Mouse (Mus musculus) midbrain, postnatal 0 days (tissue): ENCODE measurements at regions not wholly inside any gene's neighbourhood (a gene's known extent, or its start where the extent isn't known, plus 50 kb on each side); places are given as distances from the start of the nearest gene placed in this dataset.

ENCODE experiments used
- ATAC-seq: fragments of 200-750 bp; cut with Nextera tagmentation; 2 replicates; pipeline ENCODE4 v1.8.0; 2017; ENCODE audit warnings: moderate number of reproducible peaks, mild to moderate bottlenecking, moderate TSS enrichment, moderate library complexity; ENCODE audit not compliant: low FRiP score
- DNase-seq: peaks from one replicate; pipeline ENCODE4 v3.0.0-alpha.2; 2015; ENCODE audit warnings: low spot score
- H3K27ac ChIP-seq: fragments of 300-500 bp; sonication (generic); 2 replicates; pipeline ENCODE4 v1.5.1; 2014; ENCODE audit warnings: low read depth, mild to moderate bottlenecking, low read length, mixed read lengths
- H3K27me3 ChIP-seq: fragments of 300-500 bp; sonication (generic); 2 replicates; pipeline ENCODE4 v1.6.1; 2014; ENCODE audit warnings: low read length, control low read depth, mixed read lengths; ENCODE audit not compliant: insufficient read depth
- H3K36me3 ChIP-seq: fragments of 300-500 bp; sonication (generic); 2 replicates; pipeline ENCODE4 v1.6.1; 2014; ENCODE audit warnings: low read length, control low read depth, mixed read lengths; ENCODE audit not compliant: insufficient read depth
- H3K4me1 ChIP-seq: fragments of 300-500 bp; sonication (generic); 2 replicates; pipeline ENCODE4 v1.6.1; 2014; ENCODE audit warnings: mild to moderate bottlenecking, control low read depth, antibody characterized with exemption, low read length, mixed read lengths; ENCODE audit not compliant: insufficient read depth
- H3K4me2 ChIP-seq: fragments of 300-500 bp; sonication (generic); 2 replicates; pipeline ENCODE4 v1.6.1; 2014; ENCODE audit warnings: low read depth, mild to moderate bottlenecking, low read length, mixed read lengths; ENCODE audit not compliant: poor library complexity, severe bottlenecking
- H3K4me3 ChIP-seq: fragments of 300-500 bp; sonication (generic); 2 replicates; pipeline ENCODE4 v1.5.1; 2014; ENCODE audit warnings: low read depth, mild to moderate bottlenecking, low read length, moderate library complexity
- H3K9ac ChIP-seq: fragments of 300-500 bp; sonication (generic); replicated peaks from 2 replicates; pipeline ENCODE4 v1.6.1; 2014; ENCODE audit warnings: mild to moderate bottlenecking, low read length, moderate library complexity, mixed read lengths; ENCODE audit not compliant: poor library complexity, severe bottlenecking
- H3K9me3 ChIP-seq: fragments of 300-500 bp; sonication (generic); 2 replicates; pipeline ENCODE4 v1.6.1; 2016; ENCODE audit warnings: low read length, control low read depth
- CTCF ChIP-seq: IDR thresholded peaks from 2 replicates; pipeline ENCODE4 v1.5.1; 2016; ENCODE audit warnings: antibody characterized with exemption, mild to moderate bottlenecking
- WGBS: fragments of 180-500 bp; shearing (Covaris S2); extraction: QIAGEN DNeasy Blood & Tissue Kit; methylation state at CpG from one replicate; pipeline ENCODE4 v1.1.7; 2014; 5-methylcytosine and 5-hydroxymethylcytosine counted together

- Histone ChIP-seq H3K4me2 (no peak overlapping the region), H3K4me1 (no peaks in the 10 kb centered on the region), H3K27ac (no peak overlapping the region), H3K27me3 (no peaks in the 10 kb centered on the region), H3K9ac (no peak overlapping the region), H3K9me3 (no peaks in the 10 kb centered on the region), H3K4me3 (no peak overlapping the region), H3K36me3 (no peaks in the 10 kb centered on the region)
- DNase-seq, result no peak
- ATAC-seq, result no peak
- WGBS, result 24% methylated on average over 2 of the region's 2 CpGs
- TF ChIP-seq CTCF, result no peak
Measured at GRCm38 (mm10) chr7:71541467-71541866, 190.2 kb upstream of the Gm10295 start.

- H3K27me3 ChIP-seq, result no peaks in the 10 kb centered on the region
- no peak overlapping the region for H3K4me2 ChIP-seq
- no peak overlapping the region for H3K9ac ChIP-seq
- WGBS, result 55% methylated on average over 5 of the region's 5 CpGs
- no peak for TF ChIP-seq CTCF
- no peak overlapping the region for H3K4me3 ChIP-seq
- H3K4me1 ChIP-seq, result no peaks in the 10 kb centered on the region
- no peak for ATAC-seq
- peak; percentile 54 for DNase-seq
- no peaks in the 10 kb centered on the region for H3K9me3 ChIP-seq
- H3K27ac ChIP-seq, result no peak overlapping the region
- H3K36me3 ChIP-seq, result no peaks in the 10 kb centered on the region
Measured at GRCm38 (mm10) chr7:71533109-71533508, 181.8 kb upstream of the Gm10295 start.

- Histone ChIP-seq H3K36me3 (no peaks in the 10 kb centered on the region), H3K9me3 (no peaks in the 10 kb centered on the region), H3K4me3 (no peak overlapping the region), H3K27ac (no peak overlapping the region), H3K27me3 (no peaks in the 10 kb centered on the region), H3K4me1 (no peaks in the 10 kb centered on the region), H3K9ac (no peak overlapping the region), H3K4me2 (no peak overlapping the region)
- ATAC-seq (no peak), DNase-seq (no peak)
- 64% methylated on average over 6 of the region's 6 CpGs for WGBS
- TF ChIP-seq CTCF, result no peak
Measured at GRCm38 (mm10) chr7:71531496-71531895, 180.2 kb upstream of the Gm10295 start.

GRCm38 (mm10) chr7:71530922-71531321 is 179.6 kb upstream of the Gm10295 start:
- Histone ChIP-seq H3K27ac (no peak overlapping the region), H3K36me3 (no peaks in the 10 kb centered on the region), H3K4me2 (no peak overlapping the region), H3K9me3 (no peaks in the 10 kb centered on the region), H3K27me3 (no peaks in the 10 kb centered on the region), H3K4me3 (no peak overlapping the region), H3K9ac (no peak overlapping the region), H3K4me1 (no peaks in the 10 kb centered on the region)
- 91% methylated on average over 4 of the region's 4 CpGs for WGBS
- no peak for TF ChIP-seq CTCF
- DNase-seq (no peak), ATAC-seq (no peak)

GRCm38 (mm10) chr7:71526152-71526551 is 174.9 kb upstream of the Gm10295 start:
- H3K9ac ChIP-seq, result no peak overlapping the region
- no peaks in the 10 kb centered on the region for H3K4me1 ChIP-seq
- ATAC-seq, result no peak
- no peak for TF ChIP-seq CTCF
- H3K27me3 ChIP-seq, result no peaks in the 10 kb centered on the region
- no peak overlapping the region for H3K4me3 ChIP-seq
- no peak overlapping the region for H3K27ac ChIP-seq
- H3K9me3 ChIP-seq, result no peaks in the 10 kb centered on the region
- no peak for DNase-seq
- no peaks in the 10 kb centered on the region for H3K36me3 ChIP-seq
- WGBS, result 92% methylated on average over 2 of the region's 2 CpGs
- H3K4me2 ChIP-seq, result no peak overlapping the region

- no peak for ATAC-seq
- no peak overlapping the region for H3K4me2 ChIP-seq
- H3K9me3 ChIP-seq, result no peaks in the 10 kb centered on the region
- no peaks in the 10 kb centered on the region for H3K36me3 ChIP-seq
- no peak for TF ChIP-seq CTCF
- no peaks in the 10 kb centered on the region for H3K27me3 ChIP-seq
- H3K4me3 ChIP-seq, result no peak overlapping the region
- H3K27ac ChIP-seq, result no peak overlapping the region
- no peak overlapping the region for H3K9ac ChIP-seq
- no peaks in the 10 kb centered on the region for H3K4me1 ChIP-seq
- DNase-seq, result no peak
Measured at GRCm38 (mm10) chr7:71524577-71525126, 173.4 kb upstream of the Gm10295 start.
